Mouse (Mus musculus): ENCODE data around the gene Grin3b.

Gene Grin3b

DNA sequence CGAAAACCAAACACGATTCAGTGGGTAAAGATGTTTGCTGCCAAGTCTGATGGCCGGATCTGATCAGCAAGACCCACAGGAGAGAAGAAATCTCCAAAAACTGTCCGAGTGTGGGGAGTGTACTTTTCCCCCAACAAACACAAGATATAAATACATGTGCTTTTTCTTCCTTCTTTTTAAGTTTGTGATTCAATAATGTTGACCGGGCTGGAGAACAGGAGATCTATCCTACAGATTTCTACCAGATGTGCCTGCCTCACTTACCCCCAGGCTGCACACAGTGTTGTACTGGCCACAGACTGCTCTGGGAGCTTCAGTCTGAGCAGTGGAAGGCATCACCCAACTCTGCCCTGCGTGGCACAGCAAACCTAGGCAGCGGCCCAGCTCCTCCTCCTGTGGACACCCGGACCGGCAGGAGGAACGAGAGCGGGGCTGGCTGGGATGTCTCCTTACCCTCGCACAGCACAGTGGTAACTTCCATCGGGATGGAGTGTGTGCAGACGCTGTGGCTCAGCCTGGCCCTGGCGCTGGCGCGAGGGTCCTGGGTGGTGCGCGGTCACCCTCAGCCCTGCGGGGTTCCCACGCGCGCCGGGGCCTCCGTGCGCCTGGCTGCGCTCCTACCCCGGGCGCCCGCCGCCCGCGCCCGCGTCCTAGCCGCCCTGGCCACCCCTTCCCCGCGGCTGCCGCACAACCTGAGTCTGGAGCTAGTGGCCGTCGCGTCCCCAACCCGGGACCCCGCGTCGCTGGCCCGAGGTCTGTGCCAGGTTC, at the start of gene Grin3b:
Gene Grin3b (plus strand): TSS at position 301 of the 768 bp plus-strand sequence.
- no peak for DNase-seq (ENCODE audit: low spot score)

DNA sequence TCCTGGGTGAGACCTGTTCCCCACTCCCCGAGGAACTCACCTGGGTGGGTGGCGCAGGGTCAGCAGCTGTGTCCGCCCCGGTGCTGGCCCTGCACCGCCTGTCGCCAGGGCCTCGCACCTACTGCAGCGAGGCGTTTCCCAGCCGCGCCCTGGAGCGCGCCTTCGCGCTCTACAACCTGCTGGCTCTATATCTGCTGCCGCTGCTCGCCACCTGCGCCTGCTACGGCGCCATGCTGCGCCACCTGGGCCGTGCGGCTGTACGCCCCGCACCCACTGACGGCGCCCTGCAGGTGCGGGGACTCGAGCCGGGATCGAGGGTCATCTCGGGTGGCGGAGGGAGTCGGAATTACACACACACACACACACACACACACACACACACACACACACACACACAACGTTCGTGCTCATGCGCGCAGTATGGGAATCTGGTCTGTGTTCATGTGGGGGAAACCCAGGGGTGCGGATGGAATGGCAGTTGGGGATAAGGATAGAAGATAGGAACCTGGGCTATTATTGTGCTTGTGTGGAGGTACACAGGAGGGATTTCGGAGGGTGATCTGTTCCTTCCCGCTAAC, 49.5 kb upstream of the Grin3b start, which contains the start of gene R3hdm4:
Gene R3hdm4 (minus strand): TSS at position 251 of the 578 bp plus-strand sequence.
- DNase-seq (ENCODE audit: low spot score), result no peak

DNA sequence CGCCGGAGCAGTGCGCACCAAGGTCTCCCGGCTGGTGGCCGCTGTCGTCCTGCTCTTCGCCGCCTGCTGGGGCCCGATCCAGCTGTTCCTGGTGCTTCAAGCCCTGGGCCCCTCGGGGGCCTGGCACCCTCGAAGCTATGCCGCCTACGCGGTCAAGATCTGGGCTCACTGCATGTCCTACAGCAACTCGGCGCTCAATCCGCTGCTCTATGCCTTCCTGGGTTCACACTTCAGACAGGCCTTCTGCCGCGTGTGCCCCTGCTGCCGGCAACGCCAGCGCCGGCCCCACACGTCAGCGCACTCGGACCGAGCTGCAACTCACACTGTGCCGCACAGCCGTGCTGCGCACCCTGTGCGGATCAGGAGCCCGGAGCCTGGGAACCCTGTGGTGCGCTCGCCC, 48.9 kb upstream of the Grin3b start:
- DNase-seq (ENCODE audit: low spot score), result no peak

DNA sequence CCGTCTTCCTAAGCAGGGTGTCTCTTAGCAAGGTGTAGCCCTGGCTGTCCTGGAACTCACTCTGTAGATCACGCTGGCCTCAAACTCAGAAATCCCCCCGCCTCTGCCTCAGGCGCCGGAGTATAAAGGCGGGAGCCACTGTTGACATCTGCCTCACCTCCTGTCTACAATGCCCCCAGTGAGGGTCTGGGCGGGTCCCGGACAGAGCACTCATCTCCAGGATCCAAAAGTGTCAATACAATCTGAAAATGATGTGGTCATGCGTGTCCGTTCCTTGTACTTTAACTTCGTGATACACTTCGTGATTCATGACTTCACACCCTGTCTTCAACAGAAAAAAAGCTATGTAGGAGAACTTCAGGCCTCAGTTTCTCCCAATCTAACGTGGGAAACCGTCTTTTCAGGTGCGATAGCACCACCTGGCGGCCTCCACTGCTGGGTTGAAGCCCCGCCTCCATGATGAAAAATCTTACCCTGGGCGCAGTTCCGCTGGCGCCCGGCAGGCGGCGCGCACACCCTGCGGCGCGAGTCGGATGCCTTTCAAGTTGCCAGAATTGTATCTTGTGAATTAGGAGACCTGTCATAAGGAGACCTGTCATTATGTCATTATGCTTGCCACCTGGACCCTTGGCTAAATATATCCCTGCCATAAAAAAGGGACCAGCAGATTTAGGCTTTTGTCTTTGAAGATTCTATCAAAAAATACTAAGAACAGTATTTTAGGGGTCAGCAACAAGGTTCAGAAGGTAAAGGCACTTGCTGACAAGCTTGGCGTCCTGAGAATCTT, 45.3 kb upstream of the Grin3b start:
- peak; percentile 92 for DNase-seq (ENCODE audit: low spot score)

DNA sequence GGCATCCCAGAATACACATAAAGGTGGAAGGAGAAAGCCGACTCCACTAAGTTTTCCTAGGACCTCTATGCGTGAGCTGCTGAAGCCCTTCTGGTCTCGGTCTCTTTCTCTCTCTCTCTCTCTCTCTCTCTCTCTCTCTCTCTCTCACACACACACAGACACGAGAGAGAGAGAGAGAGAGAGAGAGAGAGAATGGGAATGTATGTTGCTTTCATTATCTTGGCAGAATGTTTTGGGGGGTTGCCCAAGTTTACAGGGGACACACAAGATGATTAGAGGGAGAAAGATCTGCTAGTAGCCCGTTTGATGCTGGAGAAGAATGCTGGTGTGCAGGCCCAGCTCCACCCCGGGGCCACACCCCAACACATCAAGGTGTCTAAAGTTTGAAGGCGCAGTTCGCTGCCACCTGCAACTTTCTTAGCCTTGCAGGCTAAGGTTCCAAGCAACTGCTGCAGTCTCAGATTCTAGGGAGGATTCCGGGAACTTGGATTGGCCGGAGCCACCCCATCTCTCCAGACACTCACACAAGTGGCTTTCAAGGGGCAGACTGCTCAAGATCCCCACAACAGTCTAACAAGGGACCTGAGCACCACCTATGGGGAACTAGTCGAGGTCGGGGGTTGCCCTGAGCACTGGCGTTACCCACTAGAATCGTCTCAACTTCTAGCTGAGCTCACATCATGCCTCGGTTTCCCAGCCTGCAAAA, 44.6 kb upstream of the Grin3b start:
- DNase-seq (ENCODE audit: low spot score), result no peak

DNA sequence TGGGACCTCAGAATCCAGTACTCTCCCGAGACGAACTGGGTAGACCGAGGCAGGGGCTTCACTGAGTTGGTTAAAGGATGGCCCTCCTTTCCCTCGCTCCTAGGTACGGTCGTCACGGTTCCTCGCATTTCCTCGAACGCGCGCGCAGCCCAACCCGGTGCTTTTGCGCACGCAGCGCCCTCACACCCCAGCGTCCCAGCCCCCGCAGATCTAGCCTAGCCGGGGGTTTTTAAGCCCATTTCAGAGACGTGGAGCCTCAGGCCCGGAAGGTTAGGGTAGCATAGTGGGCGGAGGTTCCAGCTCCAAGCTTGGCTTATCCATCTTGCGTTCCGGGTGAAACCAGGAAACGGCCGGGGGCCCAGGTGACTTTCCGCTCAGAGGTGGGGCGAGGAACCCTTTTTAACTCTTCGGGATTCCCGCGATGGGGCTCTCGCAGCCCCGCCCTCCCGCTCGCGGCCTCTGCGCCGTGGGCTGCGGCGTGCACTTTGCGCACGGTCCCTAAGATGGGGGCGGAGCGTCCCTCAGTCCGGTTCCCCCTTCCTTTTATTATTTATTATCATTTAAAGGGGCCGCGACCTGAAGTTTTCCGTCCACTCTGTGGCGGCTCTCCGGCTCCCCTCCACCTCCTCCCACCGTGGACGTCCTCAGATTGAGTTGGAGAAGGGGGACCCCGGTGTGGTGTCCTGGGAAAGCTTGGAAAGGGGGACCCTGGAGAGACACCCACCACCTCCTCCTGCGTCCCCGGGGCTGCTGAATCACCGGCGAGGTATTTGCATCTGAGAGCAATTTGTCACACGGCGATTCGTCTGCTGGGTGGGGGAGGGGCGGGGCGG, 43.8 kb upstream of the Grin3b start, which contains the start of gene Arid3a:
Gene Arid3a (plus strand): TSS at position 553 of the 833 bp plus-strand sequence.
- DNase-seq (ENCODE audit: low spot score), result peak; percentile 91

DNA sequence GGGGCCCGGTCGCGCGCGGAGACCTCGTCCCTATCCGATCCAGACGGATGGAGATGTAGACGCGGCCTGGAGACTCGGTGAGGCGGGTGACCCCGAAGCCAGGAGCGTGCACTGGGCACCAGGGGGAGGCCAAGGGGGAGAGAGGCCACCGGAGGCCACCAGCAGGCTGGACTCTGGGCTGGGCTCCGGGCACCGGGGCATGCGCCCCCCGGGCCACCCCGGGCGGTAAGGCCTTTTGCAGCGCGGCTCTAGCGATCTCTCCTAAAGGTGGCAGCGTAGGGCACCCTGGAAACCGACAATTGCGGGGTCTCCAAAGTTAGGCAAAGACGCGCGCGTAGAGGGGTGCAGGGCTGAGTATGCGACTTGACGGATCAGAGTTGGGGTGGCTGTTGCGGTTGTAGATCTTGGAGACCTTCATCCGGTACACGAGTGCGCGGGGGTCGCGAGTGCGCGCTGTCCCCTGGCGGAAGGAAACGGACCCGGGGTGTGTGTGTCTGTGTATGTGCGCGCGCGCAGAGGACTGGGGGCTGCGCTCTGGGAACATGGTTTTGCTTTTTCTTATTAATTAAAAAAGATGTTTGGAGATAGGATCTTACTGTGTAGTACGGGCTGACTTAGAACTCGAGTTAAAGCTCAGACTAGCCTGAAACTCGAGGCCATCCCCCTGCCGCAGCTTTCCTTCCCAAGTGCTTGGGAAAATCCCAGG, 43.0 kb upstream of the Grin3b start:
- peak; percentile 41 for DNase-seq (ENCODE audit: low spot score)

DNA sequence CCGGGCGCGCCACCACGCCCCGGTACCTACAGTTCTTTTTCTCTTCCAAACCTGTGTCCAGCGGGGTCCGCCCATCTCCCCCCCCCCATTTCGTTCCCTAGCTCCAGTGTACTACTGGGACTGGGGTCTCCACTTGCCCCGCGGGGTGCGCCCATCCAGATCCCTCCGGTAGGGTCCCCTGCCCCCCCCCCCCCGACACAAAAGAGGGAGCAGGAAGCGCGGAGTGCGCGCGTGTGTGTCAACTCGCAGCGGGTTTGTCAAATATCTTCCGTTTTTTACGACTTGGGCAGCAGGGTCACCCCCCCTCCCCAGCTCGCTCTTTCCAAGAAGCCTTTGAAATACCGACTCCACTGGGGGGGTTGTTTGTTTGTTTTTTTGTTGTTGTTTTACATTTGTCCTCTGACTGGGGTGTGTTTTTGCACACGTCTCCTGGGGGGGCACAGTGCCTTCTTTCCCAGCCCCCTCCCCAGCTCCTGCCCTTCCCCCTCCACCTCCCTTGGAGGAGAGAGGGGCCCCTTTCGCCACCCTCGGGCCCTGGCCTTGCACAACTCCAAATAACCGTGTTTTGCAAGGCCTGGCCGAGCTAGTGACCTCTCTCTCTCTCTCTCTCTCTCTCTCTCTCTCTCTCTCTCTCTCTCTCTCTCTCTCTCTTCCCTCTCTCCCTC, 42.4 kb upstream of the Grin3b start:
- DNase-seq (ENCODE audit: low spot score), result no peak

DNA sequence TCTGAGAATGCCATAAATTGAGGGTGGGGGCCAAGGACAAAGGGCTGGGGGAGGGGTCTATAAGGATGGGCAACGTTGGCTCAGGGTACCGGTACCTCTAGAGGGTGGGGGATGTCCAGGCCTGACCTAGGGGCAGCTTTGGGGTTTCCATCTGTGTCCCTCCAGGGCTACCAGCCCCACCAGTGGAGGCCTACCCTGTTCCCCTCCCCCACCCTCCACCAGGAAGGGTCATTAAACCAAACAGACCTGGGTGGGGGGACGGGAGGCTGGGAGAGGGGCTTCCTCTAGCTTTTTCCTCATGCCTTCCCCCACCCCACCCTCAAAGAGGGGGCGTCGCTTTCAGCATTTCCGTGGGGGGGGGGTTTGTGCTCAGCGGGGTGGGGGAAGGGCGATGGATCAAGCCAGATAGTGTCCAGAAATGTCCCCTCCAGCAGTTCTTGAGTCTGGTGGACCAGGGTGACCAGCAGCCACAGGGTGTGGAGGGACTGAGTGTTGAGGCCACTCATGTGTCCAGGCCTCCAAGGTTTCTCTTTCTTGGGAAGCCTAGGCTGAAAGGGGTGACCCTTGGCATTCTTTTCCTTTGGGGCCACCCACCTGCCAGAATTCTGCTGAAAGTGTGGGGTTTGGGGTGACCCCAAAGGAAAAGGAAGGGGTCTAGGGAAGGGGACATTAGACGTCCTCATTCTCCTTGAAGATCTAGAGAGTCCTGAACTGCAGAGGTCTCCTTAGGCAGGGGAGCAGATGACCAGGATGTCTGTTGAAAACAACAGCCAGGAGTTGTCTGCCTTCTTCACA, 41.4 kb upstream of the Grin3b start:
- DNase-seq (ENCODE audit: low spot score), result no peak

DNA sequence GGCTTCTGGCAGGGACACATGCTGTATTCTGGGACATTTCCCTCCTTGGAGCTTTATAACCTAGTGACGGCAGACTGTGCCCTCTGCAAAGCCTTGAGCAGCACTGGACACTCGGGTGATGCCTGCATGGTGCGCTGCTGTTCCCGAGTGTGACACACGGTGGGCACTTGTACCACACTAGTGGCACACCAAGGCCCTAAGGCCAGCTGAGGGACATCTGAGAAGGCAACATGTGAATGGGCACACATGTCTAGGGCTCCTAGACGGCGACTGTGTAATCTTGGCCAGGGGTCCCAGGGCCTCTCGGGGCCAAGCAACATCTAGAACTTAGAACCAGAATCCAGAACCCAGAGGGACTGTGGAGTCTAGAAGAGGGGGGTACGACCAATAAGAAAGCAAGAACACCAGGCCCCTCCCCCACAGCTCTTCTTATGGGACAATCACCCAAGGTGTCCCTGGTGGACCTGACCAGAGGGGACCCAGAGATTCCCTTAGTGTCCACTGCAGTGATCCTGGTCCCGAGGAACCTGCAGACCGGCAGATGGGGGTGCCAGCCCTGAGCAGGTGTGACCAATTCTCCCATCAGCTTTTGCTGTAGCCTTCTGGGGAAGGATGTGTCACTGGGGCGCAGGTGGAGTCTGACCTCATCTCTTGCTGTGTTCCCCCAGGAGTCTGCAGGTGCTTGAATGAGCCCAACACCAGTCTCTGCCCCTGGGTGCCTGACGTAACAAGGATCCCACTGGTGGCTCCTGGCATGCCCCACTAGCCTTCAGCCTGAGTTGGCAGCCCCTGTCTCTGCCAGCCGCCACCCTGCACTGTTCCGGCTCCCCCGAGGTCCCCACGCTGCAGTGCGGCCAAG, 40.3 kb upstream of the Grin3b start:
- no peak for DNase-seq (ENCODE audit: low spot score)

DNA sequence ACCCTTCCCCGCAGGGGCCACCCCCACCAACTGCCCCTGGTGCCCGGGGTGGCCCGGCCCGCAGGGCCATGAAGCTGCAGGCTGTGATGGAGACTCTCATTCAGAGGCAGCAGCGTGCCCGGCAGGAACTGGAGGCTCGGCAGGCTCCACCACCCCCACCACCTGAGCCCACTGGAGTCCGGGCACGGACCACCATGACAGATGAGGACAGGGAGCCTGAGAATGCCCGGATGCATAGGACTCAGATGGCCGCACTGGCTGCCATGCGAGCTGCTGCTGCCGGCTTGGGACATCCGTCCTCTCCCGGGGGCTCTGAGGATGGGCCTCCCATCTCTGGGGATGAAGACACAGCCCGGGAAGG, 39.7 kb upstream of the Grin3b start:
- DNase-seq (ENCODE audit: low spot score), result no peak

DNA sequence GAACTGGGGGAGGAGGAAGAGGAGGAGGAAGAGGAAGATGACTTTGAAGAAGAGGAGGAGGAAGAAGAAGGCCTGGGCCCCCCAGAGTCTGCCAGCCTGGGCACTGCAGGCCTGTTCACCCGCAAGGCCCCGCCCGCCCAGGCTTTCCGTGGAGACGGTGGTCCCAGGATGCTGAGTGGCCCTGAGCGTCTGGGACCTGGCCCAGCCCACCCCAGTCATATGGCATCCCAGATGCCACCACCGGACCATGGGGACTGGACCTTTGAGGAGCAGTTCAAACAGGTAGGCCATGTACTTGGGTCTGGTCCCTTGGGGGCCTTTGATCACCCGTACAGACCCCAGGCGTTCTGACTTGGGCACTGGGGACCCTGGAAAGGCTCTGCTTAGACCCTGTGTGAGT, 38.7 kb upstream of the Grin3b start:
- no peak for DNase-seq (ENCODE audit: low spot score)

DNA sequence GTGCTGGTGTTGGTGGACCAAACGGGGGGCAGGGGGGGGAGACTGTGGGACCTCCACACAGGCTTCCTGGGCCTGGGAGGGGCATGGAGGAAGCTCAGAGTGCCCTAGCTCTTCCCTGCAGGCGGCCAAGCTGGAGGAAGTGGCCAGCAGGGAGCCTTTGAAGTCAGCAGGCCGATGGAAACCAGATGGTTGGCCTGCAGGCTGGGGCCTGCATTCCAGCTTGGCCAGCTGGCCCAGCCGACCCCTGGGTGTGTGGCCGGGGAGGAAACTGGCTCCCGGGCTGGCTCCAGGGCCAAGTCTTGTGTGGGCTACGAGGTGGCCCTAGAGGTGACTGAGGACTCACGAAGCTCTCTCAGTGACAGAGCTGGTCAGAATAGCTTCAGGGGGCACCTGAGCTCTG, 37.8 kb upstream of the Grin3b start:
- DNase-seq (ENCODE audit: low spot score), result peak; percentile 72

DNA sequence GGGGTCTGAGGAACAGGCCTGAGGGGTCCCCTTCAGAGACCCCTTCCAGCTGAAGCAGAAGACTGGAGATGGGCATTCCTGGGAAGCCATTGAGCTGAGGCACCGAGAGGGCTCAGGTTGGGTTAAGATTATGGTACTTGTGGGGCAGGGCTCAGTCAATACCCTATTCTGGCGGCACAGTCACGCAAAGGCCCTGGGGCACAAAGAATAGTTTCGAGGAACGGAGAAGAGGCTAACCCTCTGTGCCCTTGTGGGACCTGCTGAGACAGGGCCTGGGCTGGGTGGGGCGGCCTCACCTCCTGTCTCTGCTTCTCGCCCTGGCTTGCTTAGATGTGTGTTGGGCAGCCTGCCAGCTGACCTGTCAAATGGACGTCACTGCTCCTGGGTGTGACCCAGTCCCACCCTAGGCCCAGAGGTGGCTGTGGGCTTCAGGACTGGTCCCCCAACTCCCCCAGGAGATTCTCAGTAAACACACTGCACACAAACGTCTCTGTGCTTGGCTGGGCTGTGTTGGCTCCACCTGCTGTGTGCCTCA, 37.3 kb upstream of the Grin3b start:
- peak; percentile 56 for DNase-seq (ENCODE audit: low spot score)

DNA sequence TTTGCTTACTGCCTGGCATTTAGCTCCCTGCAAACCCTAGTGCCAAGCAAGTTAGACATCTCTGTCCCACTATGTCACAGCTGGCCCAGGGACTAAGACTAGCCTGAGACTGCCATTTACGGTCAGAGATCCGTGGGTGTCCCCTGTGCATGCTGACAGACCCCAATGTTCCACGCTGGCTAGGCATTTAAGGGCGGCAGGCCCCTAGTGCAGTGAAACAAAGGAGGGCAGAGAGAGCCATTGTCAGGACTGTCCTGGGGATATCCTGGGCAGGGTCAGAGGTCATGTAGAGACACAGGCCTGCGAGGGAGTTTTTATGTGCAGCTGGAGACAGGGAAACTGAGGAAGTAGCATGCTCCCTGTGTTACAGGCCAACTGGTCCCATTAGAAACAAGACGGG, 36.7 kb upstream of the Grin3b start:
- no peak for DNase-seq (ENCODE audit: low spot score)

DNA sequence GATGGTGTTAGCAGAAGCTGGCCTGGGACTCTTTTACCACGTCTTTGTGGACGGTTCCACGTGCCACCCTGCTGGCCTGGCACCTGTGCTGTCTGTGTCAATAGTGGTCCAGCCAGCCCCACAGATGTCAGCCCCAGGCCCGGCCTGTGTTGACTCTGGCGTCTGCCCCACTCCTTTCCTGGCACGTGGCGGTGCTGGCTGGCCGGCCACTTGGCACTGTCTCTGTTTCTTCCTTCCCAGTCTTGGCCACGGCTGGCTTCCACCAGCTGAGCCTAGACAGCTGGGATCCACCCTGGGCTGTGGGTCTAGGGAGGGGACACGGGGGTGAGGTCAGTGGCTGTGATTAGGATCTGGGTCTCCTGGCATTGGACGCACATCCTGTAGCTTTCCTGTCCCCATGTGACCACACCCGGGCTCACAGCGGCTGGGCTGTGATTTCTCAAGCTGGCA, 36.2 kb upstream of the Grin3b start:
- peak; percentile 80 for DNase-seq (ENCODE audit: low spot score)

DNA sequence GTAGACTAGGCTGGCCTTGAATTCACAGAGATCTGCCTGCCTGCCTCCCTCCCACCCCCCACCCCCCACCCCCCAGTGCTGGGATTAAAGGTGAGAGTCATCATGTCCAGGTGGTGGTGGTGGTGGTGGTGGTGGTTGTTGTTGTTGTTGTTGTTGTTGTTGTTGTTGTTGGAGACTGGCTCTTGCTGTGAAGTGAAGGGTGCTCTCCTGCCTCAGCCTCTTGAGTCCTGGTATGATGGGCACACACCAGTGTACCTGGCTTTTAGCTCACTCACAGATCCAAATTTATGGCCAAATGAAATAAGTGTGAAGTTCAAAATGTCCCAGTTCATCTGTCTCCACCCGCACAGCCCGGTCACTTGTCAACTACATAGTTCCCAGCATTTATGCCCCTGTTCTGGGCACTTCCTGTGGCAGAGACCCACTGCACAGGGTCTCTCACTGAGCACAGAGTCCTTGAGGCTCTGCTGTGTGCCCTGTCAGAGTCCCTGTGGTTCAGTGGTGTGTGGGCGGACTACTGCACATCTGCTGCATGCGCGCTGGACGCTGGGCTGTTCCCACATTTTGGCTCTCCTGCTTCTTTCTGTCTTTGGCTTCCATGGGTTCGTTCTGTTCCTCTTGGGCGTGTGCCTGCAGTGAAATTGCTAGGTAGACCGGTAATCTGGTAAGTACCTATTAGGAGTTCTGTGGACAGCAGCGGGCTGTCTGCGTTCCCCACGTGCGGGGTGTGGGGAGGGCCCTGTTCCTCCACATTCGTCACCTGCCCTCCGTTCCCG, 35.5 kb upstream of the Grin3b start:
- DNase-seq (ENCODE audit: low spot score), result no peak

All from urinary bladder, postnatal 14 days (tissue).